Mouse (Mus musculus) forebrain, embryonic 16.5 days (tissue): ENCODE measurements around the gene Oas1g. TPM values are rescaled to one million over a fixed set of nuclear protein-coding genes. Genes with fewer than 3 reads are reported as not detected.
"Not testable (repeated sequence)": the region's sequence is repeated elsewhere in the genome, so short reads cannot be mapped to it uniquely, and the experiment has no call there.

Experiments
- ATAC-seq: fragments of 200-750 bp; cut with Nextera tagmentation; 2 replicates; pipeline ENCODE4 v1.8.0; 2017; ENCODE audit warnings: mild to moderate bottlenecking, moderate library complexity
- H3K27ac ChIP-seq: fragments of 300-500 bp; sonication (generic); 2 replicates; pipeline ENCODE4 v1.5.1; 2014; ENCODE audit warnings: low read length, control low read depth
- H3K27me3 ChIP-seq: fragments of 300-500 bp; sonication (generic); replicated peaks from 2 replicates; pipeline ENCODE4 v1.6.1; 2014; ENCODE audit warnings: low read length; ENCODE audit not compliant: control insufficient read depth, insufficient read depth
- H3K36me3 ChIP-seq: fragments of 300-500 bp; sonication (generic); 2 replicates; pipeline ENCODE4 v1.6.1; 2014; ENCODE audit not compliant: control insufficient read depth, insufficient read depth
- H3K4me1 ChIP-seq: fragments of 300-500 bp; sonication (generic); replicated peaks from 2 replicates; pipeline ENCODE4 v1.6.1; 2014; ENCODE audit warnings: low read length; ENCODE audit not compliant: control insufficient read depth, insufficient read depth
- H3K4me2 ChIP-seq: fragments of 300-500 bp; sonication (generic); 2 replicates; pipeline ENCODE4 v1.6.1; 2014; ENCODE audit warnings: mild to moderate bottlenecking, low read length, control low read depth
- H3K4me3 ChIP-seq: fragments of 300-500 bp; sonication (generic); replicated peaks from 2 replicates; pipeline ENCODE4 v1.5.1; 2014; ENCODE audit warnings: mild to moderate bottlenecking, low read length, control low read depth
- H3K9ac ChIP-seq: fragments of 300-500 bp; sonication (generic); replicated peaks from 2 replicates; pipeline ENCODE4 v1.6.1; 2014; ENCODE audit warnings: low read depth, low read length, control low read depth
- H3K9me3 ChIP-seq: fragments of 300-500 bp; sonication (generic); 2 replicates; pipeline ENCODE4 v1.6.1; 2016; ENCODE audit warnings: low read length; ENCODE audit not compliant: control insufficient read depth
- WGBS: fragments of 180-500 bp; shearing (Covaris S2); extraction: QIAGEN DNeasy Blood & Tissue Kit; methylation state at CpG from one replicate; pipeline ENCODE4 v1.1.7; 2014; 5-methylcytosine and 5-hydroxymethylcytosine counted together
- polyA plus RNA-seq: library from polyadenylated mRNA; unstranded; fragments of >200 nt; fragmentation: Nextera tagmentation; extraction: Ambion mirVana; gene quantifications from 2 replicates; pipeline ENCODE4 v1.2.1, GENCODE M21; 2015

Oas1g gene
- polyA plus RNA-seq, 1 experiment from 2014 or later, result not detected

GRCm38 (mm10) chr5:120908196-120908920 lies 20.9 kb upstream of the Oas1g start:
- Histone ChIP-seq H3K9me3 (no peaks in the 10 kb centered on the region; the same call in 1 of the 2 replicates), H3K4me1 (no peaks in the 10 kb centered on the region), H3K9ac (no peak overlapping the region), H3K27me3 (no peaks in the 10 kb centered on the region), H3K4me2 (no peak overlapping the region), H3K4me3 (no peak overlapping the region), H3K27ac (no peak overlapping the region), H3K36me3 (no peaks in the 10 kb centered on the region)
- WGBS, result 53% methylated on average over 7 of the region's 7 CpGs
- no peak for ATAC-seq

GRCm38 (mm10) chr5:120906791-120907733 lies 19.6 kb upstream of the Oas1g start, which contains the start of gene Oas1a:
Oas1a (minus strand) TSS chr5:120907521.
- H3K36me3 ChIP-seq, H3K9me3 ChIP-seq, H3K4me2 ChIP-seq, H3K9ac ChIP-seq, H3K4me1 ChIP-seq, H3K27me3 ChIP-seq, ATAC-seq, H3K27ac ChIP-seq, H3K4me3 ChIP-seq: not testable (repeated sequence)
- 39% methylated on average over 8 of the region's 12 CpGs for WGBS

- Histone ChIP-seq H3K27ac (no peak overlapping the region), H3K4me3 (no peak overlapping the region), H3K36me3 (no peaks in the 10 kb centered on the region), H3K4me1 (no peaks in the 10 kb centered on the region), H3K27me3 (no peaks in the 10 kb centered on the region), H3K4me2 (no peak overlapping the region), H3K9ac (no peak overlapping the region), H3K9me3 (0 out of 2 replicates have a peak, but pooled peaks cover 3% of the 10 kb centered on the region)
- WGBS, result 93% methylated on average over 5 of the region's 5 CpGs
- no peak for ATAC-seq
These were observed 14.6 kb upstream of the Oas1g start for GRCm38 (mm10) chr5:120902056-120902455.

GRCm38 (mm10) chr5:120900666-120901065 lies 13.3 kb upstream of the Oas1g start:
- Histone ChIP-seq H3K9me3 (0 out of 2 replicates have a peak, but pooled peaks cover 3% of the 10 kb centered on the region), H3K36me3 (no peaks in the 10 kb centered on the region), H3K9ac (no peak overlapping the region), H3K4me3 (no peak overlapping the region), H3K4me2 (no peak overlapping the region), H3K4me1 (no peaks in the 10 kb centered on the region), H3K27ac (no peak overlapping the region), H3K27me3 (no peaks in the 10 kb centered on the region)
- WGBS, result 55% methylated on average over 1 of the region's 1 CpGs
- no peak for ATAC-seq

- Histone ChIP-seq H3K4me2 (no peak overlapping the region), H3K27me3 (no peaks in the 10 kb centered on the region), H3K4me1 (no peaks in the 10 kb centered on the region), H3K27ac (no peak overlapping the region), H3K4me3 (no peak overlapping the region), H3K36me3 (no peaks in the 10 kb centered on the region), H3K9ac (no peak overlapping the region), H3K9me3 (0 out of 2 replicates have a peak, but pooled peaks cover 3% of the 10 kb centered on the region)
- no peak for ATAC-seq
These were observed 11.3 kb upstream of the Oas1g start for GRCm38 (mm10) chr5:120898726-120899125.

- H3K4me2 ChIP-seq, result no peak overlapping the region
- no peak overlapping the region for H3K9ac ChIP-seq
- H3K4me1 ChIP-seq, result no peaks in the 10 kb centered on the region
- H3K4me3 ChIP-seq, result no peak overlapping the region
- 81% methylated on average over 6 of the region's 6 CpGs for WGBS
- no peaks in the 10 kb centered on the region for H3K36me3 ChIP-seq
- no peak for ATAC-seq
- H3K27me3 ChIP-seq, result no peaks in the 10 kb centered on the region
- H3K27ac ChIP-seq, result no peak overlapping the region
- 0 out of 2 replicates have a peak, but pooled peaks cover 3% of the 10 kb centered on the region for H3K9me3 ChIP-seq
These were observed 10.9 kb upstream of the Oas1g start for GRCm38 (mm10) chr5:120898307-120898706.

- Histone ChIP-seq H3K4me2 (no peak overlapping the region), H3K4me1 (no peaks in the 10 kb centered on the region), H3K27me3 (no peaks in the 10 kb centered on the region), H3K9me3 (0 out of 2 replicates have a peak, but pooled peaks cover 3% of the 10 kb centered on the region), H3K4me3 (no peak overlapping the region), H3K27ac (no peak overlapping the region), H3K9ac (no peak overlapping the region), H3K36me3 (no peaks in the 10 kb centered on the region)
- WGBS, result 89% methylated on average over 11 of the region's 11 CpGs
- no peak for ATAC-seq
These were observed 8.0 kb upstream of the Oas1g start for GRCm38 (mm10) chr5:120895231-120895900.

GRCm38 (mm10) chr5:120894692-120895091 lies 7.3 kb upstream of the Oas1g start:
- 81% methylated on average over 2 of the region's 2 CpGs for WGBS
- not testable (repeated sequence) for H3K9me3 ChIP-seq, H3K4me1 ChIP-seq, H3K4me3 ChIP-seq, H3K27me3 ChIP-seq, H3K27ac ChIP-seq, H3K36me3 ChIP-seq, ATAC-seq, H3K4me2 ChIP-seq, H3K9ac ChIP-seq

GRCm38 (mm10) chr5:120893866-120894265 lies 6.5 kb upstream of the Oas1g start:
- not testable (repeated sequence) for H3K4me2 ChIP-seq, H3K9ac ChIP-seq, H3K9me3 ChIP-seq, H3K27me3 ChIP-seq, ATAC-seq, H3K36me3 ChIP-seq, H3K27ac ChIP-seq, H3K4me3 ChIP-seq, H3K4me1 ChIP-seq
- 95% methylated on average over 4 of the region's 4 CpGs for WGBS
